Mouse (Mus musculus): ENCODE data around the gene Klf9. TPM values are rescaled to one million over a fixed set of nuclear protein-coding genes. Genes with fewer than 3 reads are reported as not detected.
A peak's percentile ranks its signal among the peaks of the same experiment; 100 is the strongest.

The Klf9 gene
- total and polyA plus RNA-seq, 2 experiments from 2014 or later: 10.5 to 19.1 TPM

GRCm38 (mm10) chr19:23162877-23163276 is 21.9 kb downstream of the Klf9 start:
- DNase-seq (ENCODE audit: low spot score): no peak
- peak; percentile 27 for ATAC-seq
- no peaks in the 10 kb centered on the region for H3K9me3 ChIP-seq (ENCODE audit: low read length)
- no peak overlapping the region for H3K9ac ChIP-seq (replicated peaks; ENCODE audit: low read length)
- no peak overlapping the region for H3K4me2 ChIP-seq (ENCODE audit: low read depth, low read length)
- H3K4me1 ChIP-seq (ENCODE audit: insufficient read depth, low read length): no peaks in the 10 kb centered on the region; the same call in 1 of the 2 replicates
- H3K4me3 ChIP-seq (ENCODE audit: low read length): no peak overlapping the region
- H3K27ac ChIP-seq: no peak overlapping the region
- no peak for TF ChIP-seq CTCF (IDR thresholded peaks at IDR 0.05; ENCODE audit: low read depth)
- no peaks in the 10 kb centered on the region for H3K27me3 ChIP-seq (ENCODE audit: insufficient read depth, low read length)
- no peaks in the 10 kb centered on the region for H3K36me3 ChIP-seq (ENCODE audit: insufficient read depth, low read length)
- 76% methylated on average over 6 of the region's 6 CpGs for WGBS

GRCm38 (mm10) chr19:23163361-23163760 is 22.3 kb downstream of the Klf9 start:
- WGBS: 50% methylated on average over 3 of the region's 3 CpGs

GRCm38 (mm10) chr19:23164651-23165240 is 23.7 kb downstream of the Klf9 start:
- Histone ChIP-seq H3K27ac (no peak overlapping the region), H3K4me3 (ENCODE audit: low read length) (no peak overlapping the region), H3K36me3 (ENCODE audit: insufficient read depth, low read length) (no peaks in the 10 kb centered on the region), H3K4me2 (ENCODE audit: low read depth, low read length) (no peak overlapping the region), H3K9ac (replicated peaks; ENCODE audit: low read length) (no peak overlapping the region), H3K27me3 (ENCODE audit: insufficient read depth, low read length) (no peaks in the 10 kb centered on the region), H3K4me1 (ENCODE audit: insufficient read depth, low read length) (no peaks in the 10 kb centered on the region; the same call in 1 of the 2 replicates), H3K9me3 (ENCODE audit: low read length) (no peaks in the 10 kb centered on the region)
- no peak for DNase-seq (ENCODE audit: low spot score)
- no peak for ATAC-seq
- WGBS: 78% methylated on average over 16 of the region's 16 CpGs
- TF ChIP-seq CTCF (IDR thresholded peaks at IDR 0.05; ENCODE audit: low read depth): no peak

More at GRCm38 (mm10) chr19:23163361-23163760, 22.3 kb downstream of the Klf9 start:
- H3K4me1 ChIP-seq (ENCODE audit: insufficient read depth, low read length): no peaks in the 10 kb centered on the region; the same call in 1 of the 2 replicates
- no peaks in the 10 kb centered on the region for H3K9me3 ChIP-seq (ENCODE audit: low read length)
- ATAC-seq (no peak), DNase-seq (ENCODE audit: low spot score) (no peak)
- H3K27ac ChIP-seq: no peak overlapping the region
- no peaks in the 10 kb centered on the region for H3K36me3 ChIP-seq (ENCODE audit: insufficient read depth, low read length)
- no peak for TF ChIP-seq CTCF (IDR thresholded peaks at IDR 0.05; ENCODE audit: low read depth)
- no peak overlapping the region for H3K4me3 ChIP-seq (ENCODE audit: low read length)
- H3K9ac ChIP-seq (replicated peaks; ENCODE audit: low read length): no peak overlapping the region
- no peaks in the 10 kb centered on the region for H3K27me3 ChIP-seq (ENCODE audit: insufficient read depth, low read length)
- H3K4me2 ChIP-seq (ENCODE audit: low read depth, low read length): no peak overlapping the region

- 54% methylated on average over 11 of the region's 11 CpGs for WGBS
- H3K36me3 ChIP-seq (ENCODE audit: insufficient read depth, low read length): no peaks in the 10 kb centered on the region
- TF ChIP-seq CTCF (IDR thresholded peaks at IDR 0.05; ENCODE audit: low read depth): no peak
- DNase-seq (ENCODE audit: low spot score): no peak
- H3K4me3 ChIP-seq (ENCODE audit: low read length): no peak overlapping the region
- H3K9ac ChIP-seq (replicated peaks; ENCODE audit: low read length): no peak overlapping the region
- no peaks in the 10 kb centered on the region for H3K9me3 ChIP-seq (ENCODE audit: low read length)
- H3K4me2 ChIP-seq (ENCODE audit: low read depth, low read length): no peak overlapping the region
- no peak overlapping the region for H3K27ac ChIP-seq
- no peaks in the 10 kb centered on the region; the same call in 1 of the 2 replicates for H3K4me1 ChIP-seq (ENCODE audit: insufficient read depth, low read length)
- ATAC-seq: no peak
- H3K27me3 ChIP-seq (ENCODE audit: insufficient read depth, low read length): no peaks in the 10 kb centered on the region
Measured at GRCm38 (mm10) chr19:23166550-23167284, 25.7 kb downstream of the Klf9 start.

- Histone ChIP-seq H3K4me3 (ENCODE audit: low read length) (no peak overlapping the region), H3K9ac (replicated peaks; ENCODE audit: low read length) (no peak overlapping the region), H3K4me1 (ENCODE audit: insufficient read depth, low read length) (no peaks in the 10 kb centered on the region), H3K4me2 (ENCODE audit: low read depth, low read length) (no peak overlapping the region), H3K27ac (no peak overlapping the region), H3K9me3 (ENCODE audit: low read length) (no peaks in the 10 kb centered on the region), H3K27me3 (ENCODE audit: insufficient read depth, low read length) (no peaks in the 10 kb centered on the region), H3K36me3 (ENCODE audit: insufficient read depth, low read length) (no peaks in the 10 kb centered on the region)
- ATAC-seq (no peak), DNase-seq (ENCODE audit: low spot score) (no peak)
- TF ChIP-seq CTCF (IDR thresholded peaks at IDR 0.05; ENCODE audit: low read depth): no peak
- 58% methylated on average over 5 of the region's 5 CpGs for WGBS
Measured at GRCm38 (mm10) chr19:23168899-23169658, 28.1 kb downstream of the Klf9 start.

- 87% methylated on average over 2 of the region's 2 CpGs for WGBS
- no peaks in the 10 kb centered on the region for H3K4me1 ChIP-seq (ENCODE audit: insufficient read depth, low read length)
- no peaks in the 10 kb centered on the region for H3K36me3 ChIP-seq (ENCODE audit: insufficient read depth, low read length)
Measured at GRCm38 (mm10) chr19:23169659-23170050, 28.6 kb downstream of the Klf9 start.

More at GRCm38 (mm10) chr19:23169659-23170050, 28.6 kb downstream of the Klf9 start:
- ATAC-seq (no peak), DNase-seq (ENCODE audit: low spot score) (no peak)
- no peak for TF ChIP-seq CTCF (IDR thresholded peaks at IDR 0.05; ENCODE audit: low read depth)
- H3K9ac ChIP-seq (replicated peaks; ENCODE audit: low read length): no peak overlapping the region
- H3K4me2 ChIP-seq (ENCODE audit: low read depth, low read length): no peak overlapping the region
- H3K4me3 ChIP-seq (ENCODE audit: low read length): no peak overlapping the region
- H3K27ac ChIP-seq: no peak overlapping the region
- H3K9me3 ChIP-seq (ENCODE audit: low read length): no peaks in the 10 kb centered on the region
- no peaks in the 10 kb centered on the region for H3K27me3 ChIP-seq (ENCODE audit: insufficient read depth, low read length)
